Mouse (Mus musculus) liver (tissue): ENCODE measurements around the gene Gm826.

ENCODE experiments used
- DNase-seq: peaks from one replicate; pipeline ENCODE4 v3.0.0-alpha.2; 2020; ENCODE audit warnings: mixed read lengths

Gm826 gene

DNA sequence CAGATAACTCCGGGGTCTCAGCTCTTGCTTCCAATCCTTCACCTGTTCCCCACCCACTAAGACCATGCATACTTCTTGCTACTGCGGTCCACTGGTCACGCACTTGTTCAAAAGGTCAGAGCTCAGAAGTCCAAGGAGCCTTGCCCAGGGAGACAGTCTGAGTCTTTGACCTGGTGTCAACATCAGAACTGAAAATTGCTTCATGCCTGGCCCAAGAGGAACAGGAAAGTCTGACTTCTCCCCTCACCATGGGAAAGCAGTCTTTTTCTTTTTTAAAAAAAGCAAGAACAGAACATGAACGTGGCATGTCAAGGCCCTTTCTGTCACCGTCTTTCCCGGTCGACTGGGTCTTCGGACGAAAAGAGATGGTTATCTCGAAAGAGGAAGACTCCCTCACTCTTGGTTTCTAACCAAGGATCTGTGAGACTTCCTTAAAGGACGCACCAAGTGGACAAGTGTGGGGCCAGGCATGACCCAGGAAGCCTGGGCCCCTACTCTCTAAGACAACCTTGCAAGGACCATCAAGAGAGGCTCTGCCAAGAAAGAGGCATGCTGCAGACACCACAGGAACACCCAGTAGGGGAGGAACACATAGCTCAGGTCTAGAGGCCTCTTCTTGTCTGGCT, 66.0 kb downstream of the Gm826 start:
- no peak for DNase-seq

- no peak for DNase-seq
Measured at GRCm38 (mm10) chr2:160263861-160264260, 70.1 kb downstream of the Gm826 start.

- no peak for DNase-seq
Measured at GRCm38 (mm10) chr2:160261538-160261937, 72.4 kb downstream of the Gm826 start.
